Mouse (Mus musculus) MEL (cell line): ENCODE data around the gene Olfr250.
"Not testable (repeated sequence)": the region's sequence is repeated elsewhere in the genome, so short reads cannot be mapped to it uniquely, and the experiment has no call there.

ENCODE experiments used
- POLR2AphosphoS5 ChIP-seq: IDR thresholded peaks from 2 replicates; pipeline ENCODE4 v1.6.1; 2012; ENCODE audit warnings: low read depth, borderline replicate concordance, mild to moderate bottlenecking, inconsistent platforms, low read length, moderate library complexity, mixed read lengths
- TBP ChIP-seq: IDR thresholded peaks from 2 replicates; pipeline ENCODE4 v1.8.0; 2011; ENCODE audit warnings: low read depth, low read length, improper control_type of control experiment
- UBTF ChIP-seq: IDR thresholded peaks from 2 replicates; pipeline ENCODE4 v1.6.1; 2012; ENCODE audit warnings: low read depth, mild to moderate bottlenecking, inconsistent platforms, low read length, improper control_type of control experiment, moderate library complexity, borderline replicate concordance; ENCODE audit not compliant: insufficient read depth

DNA sequence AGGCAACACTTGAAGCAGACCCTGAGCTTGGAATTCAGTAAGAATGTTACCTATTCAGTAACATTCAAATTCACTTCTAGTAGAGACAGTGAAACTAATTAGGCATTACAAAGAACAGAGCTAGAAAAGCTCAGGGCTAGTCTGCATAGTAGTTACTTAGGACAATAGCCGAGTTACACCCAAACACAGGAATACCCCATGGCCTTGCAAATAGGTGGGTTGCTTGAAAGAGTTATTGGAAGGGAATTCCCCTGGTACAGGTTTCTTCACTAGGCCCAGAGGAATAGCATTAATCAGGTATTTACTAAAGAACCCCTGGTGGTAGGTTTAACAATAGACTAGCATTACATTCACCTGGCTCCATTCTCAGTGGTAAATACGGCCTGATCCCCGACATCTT, 40.8 kb downstream of the Olfr250 start:
- not testable (repeated sequence) for TF ChIP-seq UBTF, POLR2AphosphoS5, TBP
